Mouse (Mus musculus) spleen, embryonic (tissue): ENCODE data around the gene Zdhhc22.

ENCODE experiments used
- CTCF ChIA-PET: fragments of 350-600 bp; sonication (Branson Sonifier 250); formaldehyde crosslinking; loops from one replicate; lab custom pipeline; 2022; lab: Charles Lee

Zdhhc22 gene

GRCm38 (mm10) chr12:86998699-86999098 lies 8.5 kb upstream of the Zdhhc22 start:
- CTCF ChIA-PET, result interaction anchor here (0.6 to 0.7 kb wide), 2 partner anchors 35 to 334 kb away, joined by 3 to 7 read pairs; no protein-coding TSS in a partner anchor

DNA sequence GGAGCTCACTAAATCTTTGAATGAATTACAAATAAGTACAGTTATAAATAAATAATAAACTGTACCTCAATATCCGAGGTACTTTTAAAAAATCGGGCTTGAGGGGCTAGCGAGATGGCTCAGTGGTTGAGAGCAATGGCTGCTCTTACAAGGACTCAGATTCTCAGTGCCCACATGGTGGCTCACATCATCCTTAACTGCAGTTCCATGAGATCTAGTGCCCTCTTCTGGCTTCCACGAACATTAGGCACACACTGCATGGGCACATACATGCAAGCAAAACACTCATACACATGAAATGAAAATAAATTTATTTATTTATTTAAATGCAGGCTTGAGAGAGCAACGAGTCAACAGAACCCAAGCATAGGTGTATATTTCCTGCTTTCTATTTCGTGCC lies 5.7 kb upstream of the Zdhhc22 start:
- CTCF ChIA-PET, result no interaction called here

DNA sequence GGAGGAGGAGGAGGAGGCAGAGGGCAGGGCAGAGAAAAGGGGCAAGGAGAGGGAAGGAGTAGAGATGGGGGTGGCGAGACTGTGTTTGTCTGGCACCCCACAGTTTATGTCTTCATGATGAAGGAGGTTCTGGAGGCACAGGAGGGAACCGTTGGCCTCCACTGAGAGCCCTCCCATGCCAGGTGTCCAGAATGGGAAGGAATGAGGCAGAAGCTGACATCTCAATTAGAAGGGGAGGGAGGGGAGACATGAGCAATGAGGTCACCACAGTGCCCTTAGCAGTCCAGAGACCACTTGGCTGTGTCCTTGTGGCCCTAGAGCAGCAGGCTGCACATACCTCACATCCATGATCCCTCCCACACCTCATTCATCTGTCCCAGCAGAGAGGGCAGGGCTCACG lies 4.5 kb upstream of the Zdhhc22 start:
- CTCF ChIA-PET, result no interaction called here

DNA sequence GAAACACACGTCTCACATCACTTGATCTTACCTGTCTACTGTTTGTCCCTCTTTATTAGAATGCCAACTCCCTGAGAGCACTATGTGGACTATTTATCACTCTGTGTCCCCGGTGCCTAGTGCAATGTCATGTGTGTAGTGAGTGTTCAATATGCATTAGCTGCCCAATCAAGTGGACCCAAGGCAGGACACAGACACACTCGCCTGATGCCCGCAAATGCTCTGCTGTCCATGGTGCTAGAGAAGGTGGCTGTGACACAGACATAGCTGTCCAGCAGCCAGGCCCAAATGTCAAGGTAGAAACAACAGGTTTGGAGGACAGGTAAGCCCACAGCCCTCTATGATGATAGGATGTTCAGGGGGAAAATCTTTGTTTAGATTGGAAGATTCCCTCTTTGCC lies 3.9 kb upstream of the Zdhhc22 start:
- CTCF ChIA-PET, result no interaction called here

DNA sequence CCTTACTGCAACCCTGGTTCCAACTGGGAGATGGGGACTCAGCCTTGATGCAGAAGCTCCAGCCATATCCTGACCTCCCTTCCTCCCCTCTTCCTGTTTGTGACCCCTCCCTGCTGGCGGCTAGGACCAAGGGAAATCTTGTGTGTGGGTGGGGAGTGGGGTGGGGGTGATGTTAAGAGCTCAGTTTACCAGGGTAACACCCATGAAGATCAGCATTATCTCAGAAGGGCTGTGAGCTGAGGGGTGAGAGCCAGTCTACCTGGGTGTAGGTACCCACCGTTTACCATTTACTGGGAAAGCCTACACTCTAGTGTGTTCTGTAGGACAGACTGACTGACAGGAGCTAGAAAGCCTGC lies 503 bp upstream of the Zdhhc22 start:
- CTCF ChIA-PET, result no interaction called here

DNA sequence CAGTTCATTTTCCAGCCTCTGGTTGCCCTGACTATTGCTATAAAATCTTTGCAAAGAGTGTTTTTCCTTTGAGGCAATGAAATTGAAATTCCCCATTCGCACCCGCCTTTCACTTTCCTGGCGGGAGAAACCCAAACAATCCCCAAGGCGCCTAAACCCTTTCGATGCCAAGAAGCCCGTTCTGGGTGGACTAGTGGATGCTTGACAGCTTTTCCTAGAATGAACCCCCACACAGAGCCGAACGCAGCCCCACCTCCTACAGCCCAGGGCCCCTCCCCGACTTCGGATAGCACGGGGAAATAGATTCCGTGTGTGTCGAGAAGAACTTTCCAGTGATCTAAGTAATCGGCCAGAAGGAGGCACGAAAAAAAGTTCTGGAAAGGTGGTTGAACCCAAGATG lies 852 bp downstream of the Zdhhc22 start:
- CTCF ChIA-PET, result no interaction called here

- CTCF ChIA-PET, result no interaction called here
Measured at GRCm38 (mm10) chr12:86988227-86988626, 2.0 kb downstream of the Zdhhc22 start.

DNA sequence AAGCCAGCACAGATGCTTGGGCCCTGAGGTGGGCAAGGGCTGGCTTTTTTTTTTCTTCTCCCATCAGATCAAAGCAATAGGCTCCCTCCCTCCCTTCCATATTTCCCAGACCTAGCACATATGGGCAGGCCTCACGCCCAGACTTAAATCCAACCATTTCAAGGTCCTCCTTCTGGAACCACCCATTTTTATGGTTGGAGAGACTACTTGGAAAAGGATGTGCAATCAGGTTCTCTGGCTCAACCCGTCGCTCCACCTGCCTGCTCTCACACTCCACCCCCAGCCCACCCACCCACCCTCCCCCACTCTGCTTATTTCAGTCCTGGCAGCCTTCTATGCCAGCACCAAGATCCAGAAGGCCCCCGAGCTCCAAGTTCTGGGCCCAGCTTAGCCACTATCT lies 3.7 kb downstream of the Zdhhc22 start:
- CTCF ChIA-PET, result no interaction called here

DNA sequence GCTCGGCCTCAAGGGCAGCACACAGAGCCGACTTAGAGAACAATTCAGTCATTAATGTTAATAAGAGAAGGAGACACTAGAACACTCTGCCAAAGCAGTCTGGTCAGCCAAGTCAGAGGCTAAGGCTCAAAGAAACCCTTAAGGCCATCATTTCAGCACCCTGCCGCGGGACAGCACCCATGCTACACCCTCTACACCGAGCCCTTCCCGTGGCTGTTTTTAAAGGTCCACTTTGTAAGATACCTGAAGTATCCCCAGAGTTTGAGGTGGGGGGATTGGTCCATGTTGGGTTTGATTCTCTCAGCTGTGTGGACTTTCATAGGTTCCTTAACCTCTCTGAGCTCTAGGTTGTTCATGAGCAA lies 6.1 kb downstream of the Zdhhc22 start:
- CTCF ChIA-PET, result no interaction called here

DNA sequence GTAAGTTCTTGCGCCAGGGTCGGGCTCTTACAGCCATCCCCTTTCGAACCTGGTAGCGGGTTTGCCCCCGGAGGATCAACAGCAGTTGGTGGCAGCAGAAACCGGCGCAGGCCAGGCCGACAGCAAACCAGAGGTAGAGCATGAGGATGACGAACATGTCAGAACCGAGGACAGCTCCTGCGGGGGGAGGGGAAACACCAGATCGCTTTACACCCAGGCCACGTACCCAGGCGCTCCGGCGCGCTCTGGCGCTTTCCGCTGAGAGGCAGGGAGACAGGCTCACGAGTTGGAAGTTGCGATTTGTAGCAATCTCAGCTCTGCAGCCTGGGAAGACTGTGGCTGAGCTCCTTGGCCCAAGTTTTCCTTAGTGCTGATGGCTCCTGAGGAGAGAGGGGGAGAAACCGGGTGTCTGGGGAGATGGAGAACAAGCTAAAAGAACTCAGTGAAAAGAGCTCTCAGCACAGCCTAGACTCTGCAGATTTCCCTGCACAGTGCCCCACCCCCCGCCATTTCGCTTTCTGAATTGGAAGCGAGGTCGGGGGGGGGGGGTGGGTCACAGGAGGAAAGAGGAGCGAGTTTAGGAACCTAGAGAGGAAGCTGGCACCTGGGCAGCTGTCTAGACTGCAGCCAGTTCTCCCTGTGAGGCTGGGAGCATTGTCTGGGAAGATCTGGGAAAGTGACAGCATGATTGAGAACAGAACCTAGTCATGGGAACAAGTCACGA lies 6.6 kb downstream of the Zdhhc22 start:
- CTCF ChIA-PET, result interaction anchor here (0.6 kb wide), 1 partner anchor 213 kb away, joined by 3 read pairs; no protein-coding TSS in a partner anchor

GRCm38 (mm10) chr12:86981180-86981579 lies 9.1 kb downstream of the Zdhhc22 start:
- CTCF ChIA-PET, result no interaction called here

DNA sequence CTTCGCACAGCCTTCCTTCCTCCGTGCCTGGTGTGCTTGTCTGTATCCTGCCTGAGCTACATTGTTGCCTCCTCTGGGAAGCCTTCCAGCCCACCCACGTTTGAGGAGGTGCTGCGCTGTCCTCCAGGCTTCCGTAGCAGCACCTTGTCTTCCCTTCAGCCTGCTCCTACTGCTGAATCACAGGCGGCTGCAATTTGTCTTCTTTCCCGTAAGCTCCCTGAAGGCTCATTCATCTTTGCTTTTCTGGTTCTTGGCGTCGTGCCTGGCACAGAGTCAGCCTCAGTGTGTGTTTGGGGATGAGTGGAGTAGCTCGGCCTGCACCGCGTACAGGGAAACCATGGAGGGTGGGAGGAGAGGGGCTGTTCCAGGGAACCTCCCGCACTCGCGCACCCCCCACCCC lies 12.4 kb downstream of the Zdhhc22 start:
- CTCF ChIA-PET, result no interaction called here

GRCm38 (mm10) chr12:86976511-86977168 lies 13.6 kb downstream of the Zdhhc22 start:
- CTCF ChIA-PET, result no interaction called here

GRCm38 (mm10) chr12:86975761-86976160 lies 14.5 kb downstream of the Zdhhc22 start:
- CTCF ChIA-PET, result interaction anchor here (1.2 kb wide), 1 partner anchor 52 kb away, joined by 5 read pairs; no protein-coding TSS in a partner anchor

DNA sequence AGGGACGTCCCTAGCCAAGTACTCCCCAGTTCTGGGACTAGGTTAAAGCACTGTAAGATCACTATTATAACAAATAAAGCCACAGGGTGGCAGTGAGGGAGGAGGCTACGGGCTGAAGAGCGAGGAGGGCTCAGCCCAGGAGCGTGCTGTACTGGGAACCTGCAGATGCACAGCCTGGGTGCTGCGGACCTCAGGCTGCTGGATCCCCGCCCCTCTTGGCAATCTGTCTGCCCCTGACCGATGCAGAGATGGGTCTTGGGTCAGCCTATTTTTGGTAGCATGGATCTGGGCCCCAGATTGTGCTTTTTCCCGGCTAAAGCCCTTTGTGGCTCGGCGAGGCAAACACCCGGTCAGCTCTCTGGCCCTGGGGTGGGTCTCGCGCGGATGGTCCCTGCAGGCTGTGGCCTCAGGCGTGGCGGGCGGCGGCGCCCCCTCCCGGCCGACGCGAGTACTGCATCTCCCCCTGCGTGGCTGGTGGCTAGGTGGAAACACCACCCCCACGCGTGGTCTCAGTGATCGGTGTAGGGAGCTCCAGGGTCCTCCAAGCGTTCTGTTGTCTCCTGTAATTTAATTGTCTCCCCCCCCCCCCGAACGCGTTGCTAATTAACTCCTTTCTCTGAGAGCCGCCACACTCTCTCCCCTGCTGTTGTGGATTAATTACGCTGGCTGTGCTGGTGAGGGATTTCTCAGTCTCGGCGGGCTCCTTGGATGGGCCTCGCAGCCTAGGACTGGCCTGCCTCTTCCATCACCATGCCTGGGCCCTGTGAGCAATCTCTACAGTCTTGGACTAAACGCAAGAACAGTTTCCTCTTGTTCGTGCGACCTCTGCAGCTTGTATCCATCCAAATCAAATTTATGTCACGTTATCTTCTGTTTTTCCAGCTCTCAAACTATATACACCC lies 15.6 kb downstream of the Zdhhc22 start:
- CTCF ChIA-PET, result interaction anchor here (0.5 to 1.2 kb wide), 3 partner anchors 51 to 205 kb away, joined by 5 to 7 read pairs (median 5); no protein-coding TSS in a partner anchor

DNA sequence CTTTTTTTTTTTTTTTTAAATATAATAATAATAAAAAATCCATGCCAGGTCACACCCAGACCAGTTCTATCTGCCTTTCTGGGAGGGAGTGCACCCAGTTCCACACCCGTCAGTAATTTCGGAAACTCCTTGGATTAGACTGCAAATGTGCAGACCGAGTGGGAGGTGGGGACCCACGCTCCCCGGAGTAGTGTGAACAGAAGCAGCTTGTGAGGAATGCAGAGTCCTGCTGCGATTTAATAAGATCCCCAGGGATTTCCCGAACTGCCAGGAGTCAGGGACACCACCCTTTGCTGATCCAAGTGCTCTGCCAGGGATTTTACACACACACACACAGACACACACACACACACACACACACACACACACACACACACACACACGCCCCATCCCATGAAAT lies 16.5 kb downstream of the Zdhhc22 start:
- CTCF ChIA-PET, result interaction anchor here (0.6 kb wide), 1 partner anchor 609 kb away, joined by 3 read pairs; no protein-coding TSS in a partner anchor

DNA sequence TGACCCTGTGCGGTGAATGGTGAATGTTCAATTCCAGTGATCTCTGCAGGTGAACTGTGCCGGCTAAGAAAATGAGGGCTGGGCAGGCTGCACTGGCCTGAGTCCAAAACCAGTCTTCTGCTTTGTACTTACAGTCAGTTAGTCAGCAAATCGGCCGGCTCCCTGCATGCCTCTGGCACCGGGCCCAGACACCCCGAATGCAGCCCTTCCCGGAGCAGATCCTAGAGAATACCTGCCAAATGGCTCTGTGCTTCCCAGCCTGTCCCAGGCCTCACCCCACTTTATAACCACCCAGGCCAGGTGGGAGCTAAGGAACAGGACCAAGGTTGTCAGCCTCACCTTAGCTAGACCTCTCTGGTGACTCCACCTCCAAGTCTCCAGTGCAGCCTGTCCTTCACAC lies 17.0 kb downstream of the Zdhhc22 start:
- CTCF ChIA-PET, result interaction anchor here (0.6 kb wide), 1 partner anchor 609 kb away, joined by 3 read pairs; no protein-coding TSS in a partner anchor

DNA sequence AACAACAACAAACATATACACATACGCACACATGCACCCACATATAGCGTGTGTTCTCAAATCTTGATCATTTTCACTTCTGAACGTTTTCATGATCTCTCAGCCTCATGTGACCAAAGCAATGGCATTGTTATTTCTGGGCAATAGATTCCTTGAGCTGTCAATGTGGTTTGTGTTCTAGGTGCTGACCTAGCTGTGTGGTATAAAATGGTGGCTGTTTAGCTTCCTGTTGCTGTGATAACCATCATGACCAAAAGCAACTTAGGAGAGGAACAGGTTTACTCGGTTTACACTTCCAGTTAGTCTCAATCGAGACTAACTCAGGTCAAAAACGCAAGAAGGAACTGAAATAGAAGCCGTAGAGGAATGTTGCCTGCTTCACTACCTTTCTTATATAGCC lies 19.1 kb downstream of the Zdhhc22 start:
- CTCF ChIA-PET, result interaction anchor here (1.1 kb wide), 1 partner anchor 11 kb away, joined by 3 read pairs; no protein-coding TSS in a partner anchor

DNA sequence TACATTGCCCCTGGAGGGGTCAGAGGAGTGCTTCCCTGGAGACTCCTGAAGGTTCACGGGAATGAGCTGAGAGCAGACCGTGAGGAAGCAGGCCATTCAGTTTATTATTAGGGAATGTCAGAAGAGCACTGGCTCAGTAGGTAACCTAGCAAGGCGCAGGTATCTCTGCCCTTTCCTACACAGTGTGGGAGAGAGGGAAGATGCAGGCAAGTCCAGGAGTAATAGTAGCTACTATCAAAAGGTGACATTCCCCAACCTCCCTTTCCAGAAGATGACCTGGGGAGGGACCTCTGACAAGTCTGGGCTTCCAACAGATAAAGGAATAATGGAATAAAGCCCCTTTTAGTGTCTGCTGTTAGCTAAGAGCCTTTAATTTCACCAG lies 21.0 kb downstream of the Zdhhc22 start:
- CTCF ChIA-PET, result no interaction called here

GRCm38 (mm10) chr12:86968468-86969219 lies 21.6 kb downstream of the Zdhhc22 start:
- CTCF ChIA-PET, result no interaction called here

GRCm38 (mm10) chr12:86965237-86965799 lies 24.9 kb downstream of the Zdhhc22 start:
- CTCF ChIA-PET, result no interaction called here
